Mouse (Mus musculus): ENCODE results near the gene Mrpl33.

DNA sequence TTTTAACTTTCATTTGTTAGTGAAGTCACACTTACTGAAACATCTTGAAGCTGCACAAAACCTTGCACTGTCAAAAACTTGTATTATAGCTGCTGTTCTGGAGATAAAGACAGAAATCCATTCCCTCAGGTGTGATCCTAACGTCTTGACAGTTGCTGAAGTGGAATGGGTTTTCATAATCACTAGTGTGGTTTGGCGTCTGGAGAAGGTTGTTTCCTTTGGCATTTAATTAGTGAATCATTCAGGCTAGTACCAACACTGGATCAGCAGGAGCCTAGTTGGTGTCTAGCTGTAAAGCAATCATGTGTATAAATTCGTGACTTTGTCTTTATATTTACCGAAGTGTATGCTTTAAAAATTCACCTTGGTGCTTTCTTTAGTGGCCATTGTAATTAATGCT is 102.2 kb downstream of the Mrpl33 start:
- TF ChIP-seq CTCF (IDR thresholded peaks at IDR 0.05; ENCODE audit: extremely low read depth, insufficient read depth, low read length) (no peak), POLR2A (IDR thresholded peaks at IDR 0.05; ENCODE audit: extremely low read depth, insufficient read depth, low read length) (no peak)

Data from cortical plate, adult 2 months (tissue).